Mouse (Mus musculus) embryo, embryonic 9.5 days (tissue): ENCODE results near the gene Fgfr2.
"Not testable (repeated sequence)": the region's sequence is repeated elsewhere in the genome, so short reads cannot be mapped to it uniquely, and the experiment has no call there.

Experiments used
- DNase-seq: peaks from one replicate; pipeline ENCODE4 v3.0.0-alpha.2; 2017; ENCODE audit errors: extremely low spot score

Fgfr2 gene

GRCm38 (mm10) chr7:132529206-132529605 is 593.9 kb downstream of the Fgfr2 start:
- no peak for DNase-seq

GRCm38 (mm10) chr7:132513419-132513982 is 609.6 kb downstream of the Fgfr2 start:
- no peak for DNase-seq

- DNase-seq, result no peak
These were observed 614.0 kb downstream of the Fgfr2 start for GRCm38 (mm10) chr7:132509110-132509509.

GRCm38 (mm10) chr7:132507361-132507760 is 615.8 kb downstream of the Fgfr2 start:
- no peak for DNase-seq

- DNase-seq, result no peak
These were observed 616.9 kb downstream of the Fgfr2 start for GRCm38 (mm10) chr7:132506226-132506625.

GRCm38 (mm10) chr7:132502445-132502844 is 620.7 kb downstream of the Fgfr2 start:
- DNase-seq, result not testable (repeated sequence)

GRCm38 (mm10) chr7:132497142-132497541 is 626.0 kb downstream of the Fgfr2 start:
- DNase-seq, result no peak

- no peak for DNase-seq
These were observed 628.9 kb downstream of the Fgfr2 start for GRCm38 (mm10) chr7:132494263-132494662.

- DNase-seq, result no peak
These were observed 629.5 kb downstream of the Fgfr2 start for GRCm38 (mm10) chr7:132493632-132494031.

- no peak for DNase-seq
These were observed 631.2 kb downstream of the Fgfr2 start for GRCm38 (mm10) chr7:132491902-132492301.

- no peak for DNase-seq
These were observed 635.8 kb downstream of the Fgfr2 start for GRCm38 (mm10) chr7:132487361-132487760.

GRCm38 (mm10) chr7:132486403-132487178 is 636.6 kb downstream of the Fgfr2 start:
- DNase-seq, result no peak

- no peak for DNase-seq
These were observed 638.7 kb downstream of the Fgfr2 start for GRCm38 (mm10) chr7:132484424-132484823.

GRCm38 (mm10) chr7:132480696-132481306 is 642.3 kb downstream of the Fgfr2 start:
- DNase-seq, result no peak

- DNase-seq, result no peak
These were observed 644.8 kb downstream of the Fgfr2 start for GRCm38 (mm10) chr7:132478295-132478809.

GRCm38 (mm10) chr7:132477753-132478152 is 645.4 kb downstream of the Fgfr2 start:
- no peak for DNase-seq

GRCm38 (mm10) chr7:132476491-132476890 is 646.7 kb downstream of the Fgfr2 start:
- no peak for DNase-seq

- DNase-seq, result peak; percentile 54
These were observed 648.1 kb downstream of the Fgfr2 start for GRCm38 (mm10) chr7:132475069-132475468.

GRCm38 (mm10) chr7:132471327-132471726 is 651.8 kb downstream of the Fgfr2 start:
- peak; percentile 46 for DNase-seq

- DNase-seq, result no peak
These were observed 654.8 kb downstream of the Fgfr2 start for GRCm38 (mm10) chr7:132468391-132468790.

GRCm38 (mm10) chr7:132465897-132466296 is 657.3 kb downstream of the Fgfr2 start:
- DNase-seq, result no peak

GRCm38 (mm10) chr7:132464894-132465293 is 658.3 kb downstream of the Fgfr2 start:
- DNase-seq, result no peak

GRCm38 (mm10) chr7:132458493-132458892 is 664.7 kb downstream of the Fgfr2 start:
- no peak for DNase-seq
